Mouse (Mus musculus) monocyte, adult 59 days (primary cell): ENCODE data around the gene Kpna2. TPM values are rescaled to one million over a fixed set of nuclear protein-coding genes. Genes with fewer than 3 reads are reported as not detected.

Experiments used
- total RNA-seq, 2 experiments: library from RNA; stranded (reverse); gene quantifications; one replicate each; pipeline ENCODE4 v1.2.4; 2023

Kpna2 gene
- total RNA-seq = 10 to 100 TPM; 73.0 to 78.7 TPM

GRCm38 (mm10) chr11:106999151-106999948 lies at the start of gene Kpna2:
Gene Kpna2, minus strand, starts transcription at chr11:106999541.

GRCm38 (mm10) chr11:107025411-107026321 lies 26.3 kb upstream of the Kpna2 start, which contains the start of gene 1810010H24Rik:
Gene 1810010H24Rik, plus strand, starts transcription at chr11:107025681.

Other genes with a start within 250 kb of the Kpna2 start
- gene Pecam1, start 248.9 kb downstream of the Kpna2 start, total RNA-seq = 10 to 100 TPM; 86.9 to 91.6 TPM
- 10 to 100 TPM; 69.5 to 79.7 TPM for gene Milr1, start 248.3 kb downstream of the Kpna2 start, total RNA-seq
- gene Polg2, start 220.0 kb downstream of the Kpna2 start, total RNA-seq = 10 to 100 TPM; 29.8 to 30.4 TPM
- gene Ddx5, start 210.4 kb downstream of the Kpna2 start, total RNA-seq = 1,000 to 10,000 TPM; 1,769 to 1,832 TPM
- 10 to 100 TPM; 15.8 to 19.6 TPM for gene Cep95, start 210.3 kb downstream of the Kpna2 start, total RNA-seq
- 10 to 100 TPM; 51.0 to 54.8 TPM for gene Smurf2, start 78.8 kb downstream of the Kpna2 start, total RNA-seq
- under 1 TPM; 0.34 to 0.49 TPM for gene 1810010H24Rik, start 26.1 kb upstream of the Kpna2 start, total RNA-seq
- 10 to 100 TPM; 72.1 to 79.8 TPM for gene Bptf, start 132.6 kb upstream of the Kpna2 start, total RNA-seq
- gene Nol11, start 189.8 kb upstream of the Kpna2 start, total RNA-seq = 10 to 100 TPM; 17.8 to 18.9 TPM